Mouse (Mus musculus) ES-Bruce4 (cell line): Measurements from ENCODE around the gene Hfe2. TPM values are rescaled to one million over a fixed set of nuclear protein-coding genes. Genes with fewer than 3 reads are reported as not detected.
A peak's percentile ranks its signal among the peaks of the same experiment; 100 is the strongest.
"Not testable (repeated sequence)": the region's sequence is repeated elsewhere in the genome, so short reads cannot be mapped to it uniquely, and the experiment has no call there.

ENCODE experiments used
- H3K27ac ChIP-seq: 2 replicates; pipeline ENCODE4 v1.5.1; 2012; ENCODE audit warnings: low read length, inconsistent platforms; ENCODE audit not compliant: insufficient read depth
- H3K27me3 ChIP-seq: 2 replicates; pipeline ENCODE4 v1.6.1; 2012; ENCODE audit warnings: mild to moderate bottlenecking, low read length, inconsistent platforms; ENCODE audit not compliant: control insufficient read depth, poor library complexity, insufficient read depth, severe bottlenecking
- H3K36me3 ChIP-seq: 2 replicates; pipeline ENCODE4 v1.6.1; 2012; ENCODE audit warnings: inconsistent platforms, mild to moderate bottlenecking, low read length, moderate library complexity; ENCODE audit not compliant: control insufficient read depth, poor library complexity, insufficient read depth, severe bottlenecking
- H3K4me1 ChIP-seq: one replicate; pipeline ENCODE4 v1.8.1; 2011; ENCODE audit warnings: low read length; ENCODE audit not compliant: control insufficient read depth, insufficient read depth
- H3K4me3 ChIP-seq: 2 replicates; pipeline ENCODE4 v1.5.1; 2011; ENCODE audit warnings: low read depth, mild to moderate bottlenecking, low read length
- H3K9ac ChIP-seq: 2 replicates; pipeline ENCODE4 v1.6.1; 2012; ENCODE audit warnings: low read depth, mild to moderate bottlenecking, inconsistent platforms; ENCODE audit not compliant: poor library complexity, severe bottlenecking
- H3K9me3 ChIP-seq: replicated peaks from 2 replicates; pipeline ENCODE4 v1.6.1; 2012; ENCODE audit warnings: mild to moderate bottlenecking, low read length, inconsistent platforms; ENCODE audit not compliant: control insufficient read depth, poor library complexity, insufficient read depth, severe bottlenecking
- CTCF ChIP-seq: IDR thresholded peaks from one replicate; pipeline ENCODE4 v1.8.1; 2011; ENCODE audit warnings: low read depth, low read length
- EP300 ChIP-seq: IDR thresholded peaks from 2 replicates; pipeline ENCODE4 v1.6.1; 2011; ENCODE audit warnings: low read depth, low read length; ENCODE audit not compliant: insufficient read depth
- POLR2A ChIP-seq: IDR thresholded peaks from one replicate; pipeline ENCODE4 v1.8.1; 2011; ENCODE audit warnings: low read length; ENCODE audit not compliant: insufficient read depth
- polyA plus RNA-seq: library from polyadenylated mRNA; stranded (reverse); fragments of >200 nt; gene quantifications from 2 replicates; pipeline ENCODE4 v1.2.4, GENCODE M21; 2011; ENCODE audit warnings: low read depth; ENCODE audit not compliant: missing spikeins, insufficient read depth, insufficient read length

The Hfe2 gene
- polyA plus RNA-seq, 1 experiment, result 0.88 TPM

- Histone ChIP-seq H3K9ac (no peak overlapping the region), H3K27ac (no peak overlapping the region)
These were observed 42.5 kb upstream of the Hfe2 start for GRCm38 (mm10) chr3:96482451-96482850.

GRCm38 (mm10) chr3:96483044-96483443 lies 41.9 kb upstream of the Hfe2 start:
- not testable (repeated sequence) for H3K9ac ChIP-seq, H3K36me3 ChIP-seq, H3K4me1 ChIP-seq, H3K27me3 ChIP-seq, H3K27ac ChIP-seq, H3K9me3 ChIP-seq, H3K4me3 ChIP-seq
- TF ChIP-seq CTCF, result peak; percentile 29

More at GRCm38 (mm10) chr3:96482451-96482850, 42.5 kb upstream of the Hfe2 start:
- H3K36me3 ChIP-seq, result no peaks in the 10 kb centered on the region
- no peak for TF ChIP-seq CTCF
- no peak for TF ChIP-seq EP300
- TF ChIP-seq POLR2A, result no peak
- no peaks in the 10 kb centered on the region for H3K9me3 ChIP-seq
- H3K27me3 ChIP-seq, result no peaks in the 10 kb centered on the region
- H3K4me1 ChIP-seq, result peaks cover 1% of the 10 kb centered on the region
- H3K4me3 ChIP-seq, result no peak overlapping the region

- TF ChIP-seq POLR2A (no peak), EP300 (no peak), CTCF (no peak)
- Histone ChIP-seq H3K36me3 (no peaks in the 10 kb centered on the region), H3K9me3 (no peaks in the 10 kb centered on the region), H3K27me3 (no peaks in the 10 kb centered on the region), H3K4me1 (peaks cover 1% of the 10 kb centered on the region), H3K27ac (no peak overlapping the region), H3K4me3 (no peak overlapping the region), H3K9ac (no peak overlapping the region)
These were observed 41.0 kb upstream of the Hfe2 start for GRCm38 (mm10) chr3:96483946-96484345.

GRCm38 (mm10) chr3:96484921-96485320 lies 40.1 kb upstream of the Hfe2 start:
- no peak overlapping the region for H3K27ac ChIP-seq
- H3K4me3 ChIP-seq, result no peak overlapping the region
- no peak overlapping the region for H3K9ac ChIP-seq
- H3K4me1 ChIP-seq, result peaks cover 1% of the 10 kb centered on the region
- H3K9me3 ChIP-seq, result no peaks in the 10 kb centered on the region
- no peak for TF ChIP-seq EP300
- TF ChIP-seq CTCF, result no peak
- TF ChIP-seq POLR2A, result no peak
- no peaks in the 10 kb centered on the region for H3K36me3 ChIP-seq
- H3K27me3 ChIP-seq, result no peaks in the 10 kb centered on the region

- Histone ChIP-seq H3K9me3 (no peaks in the 10 kb centered on the region), H3K27me3 (no peaks in the 10 kb centered on the region), H3K4me3 (no peak overlapping the region), H3K9ac (0 out of 2 replicates have a peak overlapping the region, but pooled peaks have one; percentile 22), H3K36me3 (no peaks in the 10 kb centered on the region), H3K27ac (no peak overlapping the region), H3K4me1 (peaks cover 1% of the 10 kb centered on the region)
- TF ChIP-seq CTCF (no peak), POLR2A (no peak), EP300 (no peak)
These were observed 39.6 kb upstream of the Hfe2 start for GRCm38 (mm10) chr3:96485361-96485760.

- not testable (repeated sequence) for H3K27me3 ChIP-seq, H3K4me1 ChIP-seq, H3K27ac ChIP-seq, H3K36me3 ChIP-seq, H3K9me3 ChIP-seq, H3K4me3 ChIP-seq, H3K9ac ChIP-seq
These were observed 38.7 kb upstream of the Hfe2 start for GRCm38 (mm10) chr3:96486064-96486827.

GRCm38 (mm10) chr3:96486828-96487559 lies 38.0 kb upstream of the Hfe2 start:
- H3K27ac ChIP-seq, H3K4me1 ChIP-seq, H3K27me3 ChIP-seq, H3K36me3 ChIP-seq, H3K9me3 ChIP-seq, H3K4me3 ChIP-seq: not testable (repeated sequence)
- H3K9ac ChIP-seq, result peak overlapping the region; percentile 90; the same call in 1 of the 2 replicates
